Mouse (Mus musculus) C2C12 (cell line): ENCODE results near the gene Rps6kc1. TPM values are rescaled to one million over a fixed set of nuclear protein-coding genes. Genes with fewer than 3 reads are reported as not detected.

ENCODE experiments used
- H3K27me3 ChIP-seq: one replicate; pipeline ENCODE4 v1.6.1; 2011; ENCODE audit not compliant: control insufficient read depth, insufficient read depth, insufficient read length
- H3K36me3 ChIP-seq: one replicate; pipeline ENCODE4 v1.6.1; 2011; ENCODE audit not compliant: control insufficient read depth, insufficient read depth
- H3K4me3 ChIP-seq: one replicate; pipeline ENCODE4 v1.5.1; 2011; ENCODE audit warnings: mild to moderate bottlenecking, control low read depth; ENCODE audit not compliant: poor library complexity, insufficient read depth, severe bottlenecking
- H3K79me2 ChIP-seq: one replicate; pipeline ENCODE4 v1.6.1; 2011; ENCODE audit not compliant: control insufficient read depth, insufficient read depth
- H3K79me3 ChIP-seq: one replicate; pipeline ENCODE4 v1.6.1; 2011; ENCODE audit warnings: low read depth, control low read depth
- H3ac ChIP-seq: one replicate; pipeline ENCODE3; 2011; ENCODE audit warnings: low read depth; ENCODE audit not compliant: control insufficient read depth, insufficient read length
- CEBPB ChIP-seq: IDR thresholded peaks from one replicate; pipeline ENCODE4 v1.6.1; 2011; ENCODE audit warnings: low read depth, mild to moderate bottlenecking, control low read depth, moderate library complexity
- CTCF ChIP-seq: IDR thresholded peaks from one replicate; pipeline ENCODE4 v1.5.1; 2011; ENCODE audit not compliant: control insufficient read depth, insufficient read depth, insufficient read length
- FOSL1 ChIP-seq: IDR thresholded peaks from one replicate; pipeline ENCODE4 v1.8.0; 2011; ENCODE audit warnings: mild to moderate bottlenecking, low read length; ENCODE audit not compliant: poor library complexity, insufficient read depth, severe bottlenecking
- MAX ChIP-seq: IDR thresholded peaks from one replicate; pipeline ENCODE4 v1.6.1; 2011; ENCODE audit warnings: mild to moderate bottlenecking, control low read depth
- MYOD1 ChIP-seq: IDR thresholded peaks from one replicate; pipeline ENCODE4 v1.6.1; 2011; ENCODE audit warnings: low read depth; ENCODE audit not compliant: control insufficient read depth, insufficient read length
- MYOG ChIP-seq: IDR thresholded peaks from one replicate; pipeline ENCODE4 v1.6.1; 2011; ENCODE audit not compliant: control insufficient read depth, insufficient read length; ENCODE audit errors: extremely low read depth
- USF1 ChIP-seq: IDR thresholded peaks from one replicate; pipeline ENCODE4 v1.6.1; 2011; ENCODE audit warnings: low read depth, mild to moderate bottlenecking, control low read depth, moderate library complexity
- polyA plus RNA-seq: library from polyadenylated mRNA; unstranded; fragments of >200 nt; fragmentation: generic; extraction: Trizol; gene quantifications from one replicate; pipeline ENCODE4 v1.2.1, GENCODE M21; 2012; ENCODE audit warnings: missing spikeins

Gene Rps6kc1
- polyA plus RNA-seq, 1 experiment: 13.1 TPM

GRCm38 (mm10) chr1:190655081-190655480, 256.5 kb downstream of the Rps6kc1 start:
- no peak for TF ChIP-seq MYOD1
- no peak for TF ChIP-seq CTCF

GRCm38 (mm10) chr1:190654694-190655001, 256.9 kb downstream of the Rps6kc1 start:
- Histone ChIP-seq H3K4me3 (no peak overlapping the region), H3K27me3 (peaks cover 9% of the 10 kb centered on the region), H3ac (no peak overlapping the region), H3K79me2 (no peaks in the 10 kb centered on the region), H3K79me3 (no peaks in the 10 kb centered on the region), H3K36me3 (no peaks in the 10 kb centered on the region)
- TF ChIP-seq MYOD1 (no peak), MAX (no peak), CEBPB (no peak), CTCF (no peak), USF1 (no peak), FOSL1 (no peak), MYOG (no peak)

More at GRCm38 (mm10) chr1:190655081-190655480, 256.5 kb downstream of the Rps6kc1 start:
- no peaks in the 10 kb centered on the region for H3K36me3 ChIP-seq
- no peak overlapping the region for H3K4me3 ChIP-seq
- no peak overlapping the region for H3ac ChIP-seq
- peaks cover 9% of the 10 kb centered on the region for H3K27me3 ChIP-seq
- no peaks in the 10 kb centered on the region for H3K79me3 ChIP-seq
- H3K79me2 ChIP-seq: no peaks in the 10 kb centered on the region

GRCm38 (mm10) chr1:190653989-190654693, 257.4 kb downstream of the Rps6kc1 start:
- H3K79me3 ChIP-seq: no peaks in the 10 kb centered on the region
- H3K79me2 ChIP-seq: no peaks in the 10 kb centered on the region
- no peak overlapping the region for H3K4me3 ChIP-seq
- no peak for TF ChIP-seq CEBPB
- no peaks in the 10 kb centered on the region for H3K36me3 ChIP-seq
- H3ac ChIP-seq: no peak overlapping the region
- H3K27me3 ChIP-seq: peaks cover 9% of the 10 kb centered on the region

- Histone ChIP-seq H3K27me3 (peaks cover 9% of the 10 kb centered on the region), H3K79me3 (no peaks in the 10 kb centered on the region), H3K36me3 (no peaks in the 10 kb centered on the region), H3ac (no peak overlapping the region), H3K79me2 (no peaks in the 10 kb centered on the region), H3K4me3 (no peak overlapping the region)
- TF ChIP-seq USF1: no peak
- TF ChIP-seq FOSL1: no peak
- TF ChIP-seq CEBPB: no peak
- no peak for TF ChIP-seq MAX
- no peak for TF ChIP-seq MYOD1
- no peak for TF ChIP-seq CTCF
- TF ChIP-seq MYOG: no peak
These were observed 258.5 kb downstream of the Rps6kc1 start for GRCm38 (mm10) chr1:190653081-190653480.

Other genes starting within 250 kb of the Rps6kc1 start
- 14.2 TPM for gene Angel2, start 13.3 kb upstream of the Rps6kc1 start, polyA plus RNA-seq
- gene Vash2, start 67.5 kb upstream of the Rps6kc1 start, polyA plus RNA-seq: 15.6 TPM
- 7.0 TPM for gene Flvcr1, start 114.4 kb upstream of the Rps6kc1 start, polyA plus RNA-seq
- not detected for gene Spata45, start 124.9 kb upstream of the Rps6kc1 start, polyA plus RNA-seq
- gene Tatdn3, start 151.2 kb upstream of the Rps6kc1 start, polyA plus RNA-seq: 6.1 TPM
- 9.4 TPM for gene Nsl1, start 151.2 kb upstream of the Rps6kc1 start, polyA plus RNA-seq
- 0.78 TPM for gene Batf3, start 186.1 kb upstream of the Rps6kc1 start, polyA plus RNA-seq